In the genomic region with DNA sequence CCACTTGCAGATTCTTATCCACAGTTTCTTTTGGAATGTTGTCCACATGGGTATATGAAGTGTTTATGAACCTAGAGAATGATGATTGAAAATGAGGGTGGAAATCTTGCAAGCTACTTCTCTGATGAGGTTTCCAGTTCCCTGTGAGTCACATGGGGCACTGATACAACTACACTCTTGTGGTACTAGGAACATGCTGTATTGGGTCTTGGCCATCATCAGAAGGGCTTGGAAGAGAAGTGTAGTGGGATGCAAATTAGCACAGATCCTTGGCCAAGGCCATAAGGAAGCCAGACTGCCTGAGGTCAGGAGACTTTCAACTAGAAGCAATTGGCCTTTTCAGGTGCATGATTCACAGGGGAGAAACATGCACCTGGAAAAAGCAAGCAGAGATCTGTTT, we compare ENCODE assay signal across 30 mouse cellular contexts.
"Had no signal": no experiment of that assay in that cellular context is flagged by ENCODE, and none has a peak within 500 bp of the region (broad histone marks: within the 10 kb centered on the region; RNA-seq: fewer than 3 reads in every experiment).

No protein-coding gene starts in this region.

- H3K27me3 ChIP-seq: limb, embryonic 12.5 days; liver, embryonic 12.5 days; liver, embryonic 13.5 days; liver, embryonic 15.5 days; lung, embryonic 15.5 days; megakaryocyte, embryonic 14.5 days; midbrain, embryonic 12.5 days; midbrain, embryonic 13.5 days; midbrain, embryonic 15.5 days; neural tube, embryonic 12.5 days had no signal

- H3K4me1 ChIP-seq: limb, embryonic 12.5 days; liver, embryonic 12.5 days; liver, embryonic 13.5 days; liver, embryonic 15.5 days; lung, embryonic 15.5 days; megakaryocyte, embryonic 14.5 days; midbrain, embryonic 10.5 days; midbrain, embryonic 12.5 days; midbrain, embryonic 13.5 days; midbrain, embryonic 15.5 days; neural tube, embryonic 12.5 days had no signal

- H3K27ac ChIP-seq: left cerebral cortex, adult 2 months; limb, embryonic 12.5 days; liver, embryonic 12.5 days; liver, embryonic 13.5 days; liver, embryonic 14.5 days; liver, embryonic 15.5 days; lung, embryonic 15.5 days; macrophage; midbrain, embryonic 10.5 days; midbrain, embryonic 12.5 days; midbrain, embryonic 13.5 days; midbrain, embryonic 15.5 days; neural tube, embryonic 12.5 days had no signal

- ATAC-seq: liver, embryonic 12.5 days; liver, postnatal 0 days; lung, postnatal 0 days; midbrain, embryonic 13.5 days; midbrain, embryonic 15.5 days; midbrain, embryonic 16.5 days had no signal

- H3K4me2 ChIP-seq: limb, embryonic 12.5 days; liver, embryonic 11.5 days; liver, embryonic 12.5 days; liver, embryonic 13.5 days; liver, embryonic 15.5 days; lung, embryonic 14.5 days; lung, embryonic 15.5 days; midbrain, embryonic 11.5 days; midbrain, embryonic 12.5 days; midbrain, embryonic 13.5 days; midbrain, embryonic 15.5 days; neural tube, embryonic 12.5 days had no signal

- H3K36me3 ChIP-seq: limb, embryonic 12.5 days; liver, embryonic 12.5 days; liver, embryonic 13.5 days; liver, embryonic 15.5 days; lung, embryonic 15.5 days; midbrain, embryonic 10.5 days; midbrain, embryonic 12.5 days; midbrain, embryonic 13.5 days; midbrain, embryonic 15.5 days; neural tube, embryonic 12.5 days had no signal

- H3K9me3 ChIP-seq: limb, embryonic 12.5 days; liver, embryonic 12.5 days; liver, embryonic 13.5 days; liver, embryonic 15.5 days; lung, embryonic 15.5 days; megakaryocyte, embryonic 14.5 days; midbrain, embryonic 10.5 days; midbrain, embryonic 12.5 days; midbrain, embryonic 13.5 days; midbrain, embryonic 15.5 days; neural tube, embryonic 12.5 days had no signal

- H3K4me3 ChIP-seq: left cerebral cortex, adult 2 months; limb, embryonic 12.5 days; liver, embryonic 12.5 days; liver, embryonic 13.5 days; liver, embryonic 15.5 days; lung, embryonic 15.5 days; megakaryocyte, embryonic 14.5 days; midbrain, embryonic 10.5 days; midbrain, embryonic 12.5 days; midbrain, embryonic 13.5 days; midbrain, embryonic 15.5 days; myocyte; neural tube, embryonic 12.5 days had no signal

- H3K9ac ChIP-seq: limb, embryonic 12.5 days; liver, embryonic 12.5 days; liver, embryonic 13.5 days; liver, embryonic 14.5 days; liver, embryonic 15.5 days; liver, postnatal 0 days; lung, embryonic 14.5 days; lung, embryonic 15.5 days; midbrain, embryonic 12.5 days; midbrain, embryonic 13.5 days; midbrain, embryonic 15.5 days; neural tube, embryonic 12.5 days had no signal

- DNase-seq: left cerebral cortex, postnatal 4 days; liver; liver, embryonic 13.5 days; liver, postnatal 0 days; lung, adult 18-20 months; lung, adult 2 months; lung, embryonic 14.5 days; lung, postnatal 10 days; lung, postnatal 14 days; lung, postnatal 36 days; lung, postnatal 4 days; midbrain, embryonic 14.5 days had no signal
